Mouse (Mus musculus) hindbrain, embryonic 15.5 days (tissue): ENCODE measurements around the gene Calhm2. TPM values are rescaled to one million over a fixed set of nuclear protein-coding genes. Genes with fewer than 3 reads are reported as not detected.
A peak's percentile ranks its signal among the peaks of the same experiment; 100 is the strongest.
"Not testable (repeated sequence)": the region's sequence is repeated elsewhere in the genome, so short reads cannot be mapped to it uniquely, and the experiment has no call there.

ENCODE experiments used
- ATAC-seq: fragments of 200-750 bp; cut with Nextera tagmentation; 2 replicates; pipeline ENCODE4 v1.8.0; 2017; ENCODE audit warnings: low read depth, moderate number of reproducible peaks, moderate TSS enrichment; ENCODE audit not compliant: low FRiP score
- H3K27ac ChIP-seq: fragments of 300-500 bp; sonication (generic); replicated peaks from 2 replicates; pipeline ENCODE4 v1.5.1; 2015; ENCODE audit warnings: mild to moderate bottlenecking, inconsistent platforms
- H3K27me3 ChIP-seq: fragments of 300-500 bp; sonication (generic); 2 replicates; pipeline ENCODE4 v1.6.1; 2015; ENCODE audit warnings: control low read depth, inconsistent platforms
- H3K36me3 ChIP-seq: fragments of 300-500 bp; sonication (generic); 2 replicates; pipeline ENCODE4 v1.6.1; 2015; ENCODE audit warnings: control low read depth, inconsistent platforms
- H3K4me1 ChIP-seq: fragments of 300-500 bp; sonication (generic); replicated peaks from 2 replicates; pipeline ENCODE4 v1.6.1; 2015; ENCODE audit warnings: control low read depth, inconsistent platforms
- H3K4me2 ChIP-seq: fragments of 300-500 bp; sonication (generic); 2 replicates; pipeline ENCODE4 v1.6.1; 2015; ENCODE audit warnings: moderate library complexity, mild to moderate bottlenecking, inconsistent platforms
- H3K4me3 ChIP-seq: fragments of 300-500 bp; sonication (generic); 2 replicates; pipeline ENCODE4 v1.5.1; 2015; ENCODE audit warnings: mild to moderate bottlenecking, inconsistent platforms
- H3K9ac ChIP-seq: fragments of 300-500 bp; sonication (generic); 2 replicates; pipeline ENCODE4 v1.6.1; 2015; ENCODE audit warnings: inconsistent platforms
- H3K9me3 ChIP-seq: fragments of 300-500 bp; sonication (generic); 2 replicates; pipeline ENCODE4 v1.6.1; 2016; ENCODE audit warnings: control low read depth, inconsistent platforms
- WGBS: fragments of 180-500 bp; shearing (Covaris S2); methylation state at CpG from one replicate; pipeline ENCODE4 v1.1.7; 2015; 5-methylcytosine and 5-hydroxymethylcytosine counted together
- polyA plus RNA-seq: library from polyadenylated mRNA; unstranded; fragments of >200 nt; fragmentation: Nextera tagmentation; extraction: Ambion mirVana; gene quantifications from 2 replicates; pipeline ENCODE4 v1.2.1, GENCODE M21; 2015

The Calhm2 gene
- polyA plus RNA-seq, 1 experiment from 2014 or later: 1.3 TPM

GRCm38 (mm10) chr19:47144154-47144553 lies 6.1 kb upstream of the Calhm2 start, which contains the start of gene Calhm1:
Gene Calhm1 (minus strand): TSS chr19:47144254.
- WGBS: 94% methylated on average over 6 of the region's 6 CpGs
- no peaks in the 10 kb centered on the region for H3K4me1 ChIP-seq
- no peaks in the 10 kb centered on the region for H3K9me3 ChIP-seq
- no peaks in the 10 kb centered on the region for H3K27me3 ChIP-seq
- no peak within 1 kb of the TSS for H3K4me2 ChIP-seq
- no peak for ATAC-seq
- no peaks in the 10 kb centered on the region for H3K36me3 ChIP-seq
- no peak within 1 kb of the TSS for H3K9ac ChIP-seq
- H3K4me3 ChIP-seq: no peak within 1 kb of the TSS
- H3K27ac ChIP-seq: no peak within 1 kb of the TSS

GRCm38 (mm10) chr19:47142438-47142837 lies 4.3 kb upstream of the Calhm2 start:
- Histone ChIP-seq H3K27me3 (no peaks in the 10 kb centered on the region), H3K4me2 (no peak overlapping the region), H3K9me3 (no peaks in the 10 kb centered on the region), H3K4me1 (peaks cover 12% of the 10 kb centered on the region), H3K4me3 (no peak overlapping the region), H3K36me3 (no peaks in the 10 kb centered on the region), H3K27ac (no peak overlapping the region), H3K9ac (no peak overlapping the region)
- WGBS: 85% methylated on average over 6 of the region's 6 CpGs
- no peak for ATAC-seq

DNA sequence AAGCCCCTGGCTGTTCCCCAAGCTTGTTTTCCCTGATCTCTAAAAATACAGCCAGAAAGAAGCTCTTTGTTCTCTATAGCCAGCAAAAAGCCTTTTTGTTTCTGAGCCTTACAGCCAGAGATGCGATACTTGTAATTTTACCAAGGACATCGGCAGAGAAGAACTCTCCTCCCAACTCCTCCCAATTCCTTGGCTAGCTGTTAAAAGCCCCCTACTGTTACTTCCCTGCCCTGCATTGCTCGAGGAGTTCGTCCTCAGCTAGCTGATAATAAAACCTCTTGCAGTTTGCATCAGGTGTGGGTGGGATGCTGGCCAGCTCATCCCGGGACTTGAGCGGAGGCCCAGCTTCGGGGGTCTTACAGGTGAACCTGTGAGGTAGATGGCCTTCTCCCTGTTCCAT lies 1.5 kb upstream of the Calhm2 start:
- not testable (repeated sequence) for H3K4me2 ChIP-seq, H3K4me3 ChIP-seq, H3K9me3 ChIP-seq, H3K27ac ChIP-seq, ATAC-seq, H3K36me3 ChIP-seq, H3K27me3 ChIP-seq, H3K9ac ChIP-seq
- whole genome bisulfite sequencing: 45% methylated on average over 7 of the region's 7 CpGs
- H3K4me1 ChIP-seq: peaks cover 17% of the 10 kb centered on the region

- H3K4me3 ChIP-seq: peak overlapping the region; percentile 27
- no peak overlapping the region for H3K9ac ChIP-seq
- H3K27ac ChIP-seq: no peak overlapping the region
These were observed 978 bp downstream of the Calhm2 start for GRCm38 (mm10) chr19:47137051-47137581.

GRCm38 (mm10) chr19:47136170-47136569 lies 1.9 kb downstream of the Calhm2 start:
- no peak overlapping the region for H3K4me2 ChIP-seq
- no peak overlapping the region for H3K9ac ChIP-seq
- no peak for ATAC-seq
- no peak overlapping the region for H3K27ac ChIP-seq
- H3K4me3 ChIP-seq: no peak overlapping the region
- H3K9me3 ChIP-seq: no peaks in the 10 kb centered on the region
- H3K4me1 ChIP-seq: peaks cover 17% of the 10 kb centered on the region
- 85% methylated on average over 5 of the region's 5 CpGs for WGBS
- H3K36me3 ChIP-seq: peaks cover 4% of the 10 kb centered on the region
- H3K27me3 ChIP-seq: no peaks in the 10 kb centered on the region

More at GRCm38 (mm10) chr19:47137051-47137581, 978 bp downstream of the Calhm2 start:
- H3K27me3 ChIP-seq: no peaks in the 10 kb centered on the region
- no peaks in the 10 kb centered on the region for H3K36me3 ChIP-seq
- ATAC-seq: no peak
- H3K4me2 ChIP-seq: peak overlapping the region; percentile 48
- H3K9me3 ChIP-seq: no peaks in the 10 kb centered on the region
- 49% methylated on average over 6 of the region's 6 CpGs for WGBS
- H3K4me1 ChIP-seq: peaks cover 17% of the 10 kb centered on the region

DNA sequence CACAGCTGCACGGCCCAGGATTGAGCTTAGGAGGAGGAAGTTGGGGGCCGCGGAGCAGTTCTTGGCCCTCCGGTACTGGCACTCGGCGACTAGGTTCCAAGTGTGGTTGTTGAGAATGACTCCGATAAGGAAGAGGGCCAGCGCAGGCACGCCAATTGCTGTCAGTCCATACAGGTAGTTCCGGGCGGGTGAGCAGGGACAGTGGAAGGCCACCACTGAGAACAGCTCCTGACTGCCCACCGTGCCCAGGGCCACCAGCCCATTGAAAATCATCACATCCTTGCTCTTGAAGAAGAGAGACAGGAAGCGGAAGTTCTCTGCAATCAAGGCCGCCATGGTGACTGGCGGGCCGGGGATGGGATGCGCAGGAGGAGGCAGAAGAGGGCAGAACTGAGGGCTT lies 2.5 kb downstream of the Calhm2 start:
- Histone ChIP-seq H3K36me3 (peaks cover 10% of the 10 kb centered on the region), H3K9me3 (no peaks in the 10 kb centered on the region), H3K27ac (no peak overlapping the region), H3K27me3 (no peaks in the 10 kb centered on the region), H3K9ac (no peak overlapping the region), H3K4me2 (no peak overlapping the region), H3K4me1 (peaks cover 17% of the 10 kb centered on the region), H3K4me3 (no peak overlapping the region)
- no peak for ATAC-seq
- 95% methylated on average over 17 of the region's 17 CpGs for WGBS

DNA sequence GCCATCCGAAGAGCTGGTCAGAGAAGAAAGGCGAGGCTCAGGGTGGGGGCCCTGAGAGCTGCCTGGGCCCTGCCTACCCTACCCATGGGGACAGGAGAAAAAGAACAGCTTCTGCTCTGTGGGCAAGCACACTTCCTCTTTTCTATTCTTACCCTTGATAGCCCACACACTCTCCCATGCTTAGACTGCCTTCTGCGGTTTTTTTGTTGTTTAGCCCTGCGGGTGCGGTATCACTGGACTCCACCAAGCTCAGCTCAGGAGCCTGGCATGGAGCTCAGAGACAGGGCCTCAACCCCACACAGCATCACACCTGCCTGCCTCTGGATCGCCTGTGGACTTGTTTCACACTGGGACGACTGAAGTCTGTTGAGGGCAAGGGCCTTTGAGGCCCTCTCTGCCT lies 4.9 kb downstream of the Calhm2 start:
- peaks cover 34% of the 10 kb centered on the region for H3K36me3 ChIP-seq
- no peaks in the 10 kb centered on the region for H3K27me3 ChIP-seq
- H3K27ac ChIP-seq: no peak overlapping the region
- H3K9me3 ChIP-seq: no peaks in the 10 kb centered on the region
- peaks cover 12% of the 10 kb centered on the region for H3K4me1 ChIP-seq
- ATAC-seq: no peak
- no peak overlapping the region for H3K4me2 ChIP-seq
- WGBS: 90% methylated on average over 7 of the region's 7 CpGs
- H3K9ac ChIP-seq: no peak overlapping the region
- H3K4me3 ChIP-seq: no peak overlapping the region

- ATAC-seq: no peak
- H3K27ac ChIP-seq: no peak overlapping the region
- H3K4me1 ChIP-seq: no peaks in the 10 kb centered on the region
- WGBS: 94% methylated on average over 15 of the region's 15 CpGs
- H3K4me2 ChIP-seq: no peak overlapping the region
- no peak overlapping the region for H3K9ac ChIP-seq
- H3K9me3 ChIP-seq: no peaks in the 10 kb centered on the region
- peaks cover 54% of the 10 kb centered on the region for H3K36me3 ChIP-seq
- no peaks in the 10 kb centered on the region for H3K27me3 ChIP-seq
- H3K4me3 ChIP-seq: no peak overlapping the region
These were observed 7.5 kb downstream of the Calhm2 start for GRCm38 (mm10) chr19:47130551-47131125.

DNA sequence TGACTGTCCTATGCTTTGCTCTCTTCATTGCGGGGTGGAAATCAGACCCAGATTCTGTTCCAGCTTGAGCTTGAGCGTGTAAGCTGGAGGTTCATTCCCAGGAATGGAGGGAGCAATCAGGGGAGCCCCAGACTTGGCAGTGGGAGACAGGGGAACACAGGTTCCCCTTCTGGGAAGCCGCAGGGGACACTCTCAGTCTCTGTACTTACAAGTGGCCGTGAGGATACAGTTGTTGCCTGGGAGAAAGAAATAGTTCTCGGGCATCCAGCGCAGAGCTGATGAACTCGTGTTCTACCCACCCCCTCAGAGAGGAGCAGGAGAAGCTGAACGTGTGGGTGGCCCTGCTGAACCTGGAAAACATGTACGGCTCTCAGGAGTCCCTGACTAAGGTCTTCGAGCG lies 9.3 kb downstream of the Calhm2 start:
- H3K27me3 ChIP-seq: no peaks in the 10 kb centered on the region
- no peak overlapping the region for H3K4me3 ChIP-seq
- ATAC-seq: no peak
- peaks cover 69% of the 10 kb centered on the region for H3K36me3 ChIP-seq
- no peak overlapping the region for H3K27ac ChIP-seq
- no peaks in the 10 kb centered on the region for H3K4me1 ChIP-seq
- no peak overlapping the region for H3K4me2 ChIP-seq
- H3K9me3 ChIP-seq: no peaks in the 10 kb centered on the region
- H3K9ac ChIP-seq: no peak overlapping the region
- WGBS: 92% methylated on average over 11 of the region's 11 CpGs

DNA sequence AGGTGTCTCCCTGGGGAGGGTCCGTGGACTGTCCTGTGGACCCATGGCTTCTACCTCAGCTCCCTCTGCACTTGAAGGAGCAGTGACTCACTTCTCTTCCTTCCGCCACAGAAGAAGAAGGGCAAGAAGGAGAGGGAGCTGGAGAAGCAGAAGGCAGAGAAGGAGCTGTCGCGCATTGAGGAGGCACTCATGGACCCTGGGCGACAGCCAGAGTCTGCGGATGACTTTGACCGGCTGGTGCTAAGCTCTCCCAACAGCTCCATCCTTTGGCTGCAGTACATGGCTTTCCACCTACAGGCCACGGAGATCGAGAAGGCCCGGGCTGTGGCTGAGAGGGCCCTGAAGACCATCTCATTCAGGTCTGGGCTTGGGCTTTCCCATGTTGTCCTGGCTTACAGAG lies 9.9 kb downstream of the Calhm2 start:
- Histone ChIP-seq H3K27me3 (no peaks in the 10 kb centered on the region), H3K4me2 (no peak overlapping the region), H3K36me3 (peaks cover 69% of the 10 kb centered on the region), H3K27ac (no peak overlapping the region), H3K4me1 (no peaks in the 10 kb centered on the region), H3K4me3 (no peak overlapping the region), H3K9ac (no peak overlapping the region), H3K9me3 (no peaks in the 10 kb centered on the region)
- ATAC-seq: no peak
- 95% methylated on average over 10 of the region's 10 CpGs for WGBS

DNA sequence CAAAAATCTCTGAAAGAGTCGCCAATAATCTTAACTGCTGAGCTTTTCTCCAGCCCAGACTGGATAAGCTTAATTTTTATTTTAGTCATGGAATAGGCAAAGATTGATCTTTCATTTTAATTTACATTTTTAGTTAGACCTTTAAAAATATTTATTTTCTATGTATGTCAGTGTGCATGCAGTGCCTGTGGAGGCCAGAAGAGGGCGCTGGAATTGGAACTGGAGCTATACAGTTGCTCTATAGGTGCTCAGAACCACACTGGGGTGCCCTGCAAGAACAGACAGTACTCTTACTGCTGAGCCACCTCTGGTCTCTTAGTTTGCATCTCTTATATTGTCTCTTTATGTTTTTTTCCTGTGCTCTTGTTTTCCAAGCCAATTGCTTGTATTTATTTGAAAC lies 15.3 kb downstream of the Calhm2 start:
- 27% methylated on average over 2 of the region's 2 CpGs for WGBS
- Histone ChIP-seq H3K36me3 (peaks cover 55% of the 10 kb centered on the region), H3K9ac (no peak overlapping the region), H3K27ac (no peak overlapping the region), H3K27me3 (no peaks in the 10 kb centered on the region), H3K4me1 (no peaks in the 10 kb centered on the region), H3K9me3 (no peaks in the 10 kb centered on the region), H3K4me3 (no peak overlapping the region), H3K4me2 (no peak overlapping the region)
- ATAC-seq: no peak

DNA sequence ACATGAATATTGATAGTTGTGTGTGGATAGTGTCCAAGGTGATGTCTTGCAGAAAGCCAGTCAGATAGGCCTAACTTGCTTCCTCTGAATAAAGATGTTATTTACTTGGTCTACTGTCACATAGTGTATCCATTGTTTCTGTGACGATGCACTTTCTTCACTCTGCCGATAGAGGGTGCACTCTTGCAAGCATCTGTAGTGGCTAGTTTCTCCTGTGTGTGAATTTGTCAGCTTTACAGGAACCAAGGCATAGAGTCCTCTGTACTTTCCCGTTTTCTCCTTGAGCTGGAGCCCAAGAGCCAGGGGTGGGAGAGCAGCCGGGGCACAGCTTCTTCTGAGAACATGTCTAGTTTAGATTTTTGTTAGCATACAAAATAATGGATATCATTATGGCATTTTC lies 17.0 kb downstream of the Calhm2 start:
- 41% methylated on average over 4 of the region's 4 CpGs for WGBS
- no peak for ATAC-seq
- Histone ChIP-seq H3K4me1 (no peaks in the 10 kb centered on the region), H3K27ac (no peak overlapping the region), H3K9ac (no peak overlapping the region), H3K4me3 (no peak overlapping the region), H3K27me3 (no peaks in the 10 kb centered on the region), H3K9me3 (no peaks in the 10 kb centered on the region), H3K4me2 (no peak overlapping the region), H3K36me3 (peaks cover 55% of the 10 kb centered on the region)

- WGBS: 88% methylated on average over 2 of the region's 2 CpGs
- H3K27me3 ChIP-seq: no peaks in the 10 kb centered on the region
- no peaks in the 10 kb centered on the region for H3K9me3 ChIP-seq
- H3K4me2 ChIP-seq: no peak overlapping the region
- H3K27ac ChIP-seq: no peak overlapping the region
- no peak for ATAC-seq
- H3K9ac ChIP-seq: no peak overlapping the region
- H3K4me3 ChIP-seq: no peak overlapping the region
- no peaks in the 10 kb centered on the region for H3K4me1 ChIP-seq
- peaks cover 56% of the 10 kb centered on the region for H3K36me3 ChIP-seq
These were observed 19.5 kb downstream of the Calhm2 start for GRCm38 (mm10) chr19:47118634-47119033.
